Mouse (Mus musculus): Measurements from ENCODE around the gene Mcrip2. TPM values are rescaled to one million over a fixed set of nuclear protein-coding genes. Genes with fewer than 3 reads are reported as not detected.

Gene Mcrip2
- polyA plus RNA-seq, 1 experiment from 2014 or later: 14.2 TPM

DNA sequence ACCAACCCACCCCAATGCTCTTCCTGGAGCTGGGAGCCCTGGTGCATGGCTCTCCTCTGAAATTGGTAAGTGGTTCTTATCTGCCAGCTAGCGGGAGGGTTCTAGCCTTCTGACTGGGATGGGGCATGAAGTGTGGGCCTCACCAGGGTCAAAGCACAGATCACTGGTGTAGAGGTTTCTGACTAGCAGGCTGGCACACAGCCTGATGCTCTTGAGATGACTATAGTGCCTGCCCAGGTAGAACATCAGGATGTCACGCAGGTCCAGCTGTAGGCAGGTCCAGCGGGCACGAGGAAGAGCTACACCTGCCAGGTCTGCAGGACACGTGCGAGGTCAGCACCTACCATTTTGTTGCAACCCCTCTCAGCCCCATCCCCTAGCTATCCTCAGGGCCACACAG lies 8.3 kb downstream of the Mcrip2 start:
- H3K9ac ChIP-seq: peak overlapping the region; percentile 83
- peak overlapping the region; percentile 68; the same call in 1 of the 2 replicates for H3K4me3 ChIP-seq
- 90% methylated on average over 6 of the region's 6 CpGs for WGBS
- no peaks in the 10 kb centered on the region for H3K9me3 ChIP-seq
- H3K4me1 ChIP-seq (replicated peaks): peaks cover 19% of the 10 kb centered on the region
- ATAC-seq (ENCODE audit: low read depth): no peak
- H3K27ac ChIP-seq (replicated peaks): no peak overlapping the region
- no peaks in the 10 kb centered on the region for H3K36me3 ChIP-seq
- H3K4me2 ChIP-seq: peak overlapping the region; percentile 88
- no peaks in the 10 kb centered on the region for H3K27me3 ChIP-seq

DNA sequence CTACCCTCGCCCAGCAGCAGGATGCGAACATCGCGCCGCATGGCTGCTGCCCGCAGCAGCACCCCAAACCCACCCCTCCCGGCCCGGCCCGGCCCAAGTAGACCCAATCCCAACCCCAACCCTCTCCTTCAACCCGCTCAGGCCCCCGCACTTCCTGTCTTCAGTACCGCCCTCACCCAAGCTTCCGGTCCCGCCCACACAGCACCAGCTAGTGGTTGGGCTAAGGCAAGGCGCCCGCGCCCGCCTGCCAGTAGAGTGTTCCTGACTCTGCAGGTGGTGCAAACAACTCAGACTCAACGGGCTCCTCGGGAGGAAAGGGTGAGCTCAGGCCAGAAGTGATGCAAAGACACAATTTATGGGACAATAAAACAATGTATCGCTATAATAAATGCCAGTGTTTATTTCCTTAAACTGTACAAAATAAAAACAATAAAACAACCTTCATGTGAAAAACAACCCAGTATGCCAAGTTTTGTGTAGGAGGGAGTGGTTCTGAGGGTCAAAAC lies 24.1 kb downstream of the Mcrip2 start, which contains the start of gene Rhot2:
Gene Rhot2, minus strand, starts transcription at position 456 of the 506 bp plus-strand sequence.
- peaks cover 18% of the 10 kb centered on the region for H3K4me1 ChIP-seq (replicated peaks)
- H3K4me3 ChIP-seq: peak within 1 kb of the TSS; percentile 86
- no peaks in the 10 kb centered on the region for H3K27me3 ChIP-seq
- H3K36me3 ChIP-seq: peaks cover 68% of the 10 kb centered on the region
- H3K9ac ChIP-seq: peak within 1 kb of the TSS; percentile 86
- WGBS: under 1% methylated on average over 21 of the region's 21 CpGs
- H3K27ac ChIP-seq (replicated peaks): peak within 1 kb of the TSS; percentile 69
- no peaks in the 10 kb centered on the region for H3K9me3 ChIP-seq
- ATAC-seq (ENCODE audit: low read depth): peak; percentile 94
- H3K4me2 ChIP-seq: peak within 1 kb of the TSS; percentile 95

DNA sequence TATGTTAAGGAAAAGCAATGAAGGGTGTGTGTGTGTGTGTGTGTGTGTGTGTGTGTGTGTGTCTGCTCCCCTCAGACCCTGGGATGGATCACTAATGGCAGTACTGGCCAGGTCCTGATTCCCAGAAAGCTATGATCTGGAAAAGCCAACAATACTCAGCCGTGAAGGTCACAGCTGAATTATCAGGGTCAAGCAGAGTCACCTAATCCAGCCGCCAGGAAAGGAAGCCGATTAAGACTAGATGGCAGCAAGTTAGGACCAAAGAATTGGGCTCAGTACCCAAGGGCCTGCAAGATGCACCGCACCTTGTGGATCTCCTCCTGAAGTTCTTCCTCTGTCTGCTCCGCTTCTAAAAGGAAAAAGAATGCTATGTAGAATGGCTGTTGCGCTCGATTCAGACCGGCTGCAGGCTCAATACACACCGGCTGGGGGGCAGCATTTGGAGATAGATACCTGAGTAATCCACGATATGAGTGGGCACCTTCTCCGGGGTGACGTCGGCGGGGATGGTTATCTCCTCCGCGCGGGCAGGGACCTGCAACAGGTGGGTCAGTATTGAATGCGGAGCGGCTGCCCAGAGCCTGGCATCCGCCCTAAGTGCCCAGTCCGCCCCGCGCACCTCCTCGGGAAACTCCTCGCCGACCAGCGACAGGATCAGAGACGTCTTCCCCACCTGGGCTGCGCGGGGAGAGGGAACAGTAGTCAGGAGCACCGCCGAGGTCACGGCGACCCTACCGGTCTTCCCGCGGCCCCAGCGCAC lies 24.7 kb downstream of the Mcrip2 start:
- Histone ChIP-seq H3K9me3 (no peaks in the 10 kb centered on the region), H3K4me2 (peak overlapping the region; percentile 95), H3K4me1 (replicated peaks) (peaks cover 23% of the 10 kb centered on the region), H3K27ac (replicated peaks) (peak overlapping the region; percentile 69), H3K4me3 (peak overlapping the region; percentile 86), H3K27me3 (no peaks in the 10 kb centered on the region), H3K9ac (peak overlapping the region; percentile 86), H3K36me3 (peaks cover 68% of the 10 kb centered on the region)
- WGBS: 3% methylated on average over 38 of the region's 38 CpGs
- ATAC-seq (ENCODE audit: low read depth): peak; percentile 38

- Histone ChIP-seq H3K27me3 (no peaks in the 10 kb centered on the region), H3K4me2 (peak overlapping the region; percentile 95), H3K9ac (peak overlapping the region; percentile 86), H3K36me3 (peaks cover 65% of the 10 kb centered on the region), H3K9me3 (no peaks in the 10 kb centered on the region), H3K4me3 (peak overlapping the region; percentile 86), H3K4me1 (replicated peaks) (peaks cover 28% of the 10 kb centered on the region), H3K27ac (replicated peaks) (no peak overlapping the region)
- WGBS: 90% methylated on average over 4 of the region's 4 CpGs
- no peak for ATAC-seq (ENCODE audit: low read depth)
These were observed 25.4 kb downstream of the Mcrip2 start for GRCm38 (mm10) chr17:25843122-25843521.

DNA sequence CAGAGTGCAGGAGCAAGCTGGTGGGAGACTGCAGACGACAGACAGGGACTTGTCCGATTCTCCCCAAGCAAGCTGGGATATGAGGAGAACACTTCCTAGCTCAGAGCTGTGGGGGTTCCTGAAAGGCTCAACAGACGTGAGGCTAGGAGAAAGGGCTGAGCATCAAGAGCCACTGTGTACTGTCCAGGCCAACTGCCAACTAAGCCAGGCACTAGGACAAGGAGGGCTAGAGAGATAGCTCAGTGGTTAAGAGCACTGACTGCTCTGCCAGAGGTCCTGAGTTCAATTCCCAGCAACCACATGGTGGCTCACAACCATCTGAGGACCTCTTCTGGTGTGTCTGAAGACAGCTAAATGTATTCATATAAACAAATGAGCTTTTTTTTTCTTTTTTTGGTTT lies 26.1 kb downstream of the Mcrip2 start:
- Histone ChIP-seq H3K27me3 (no peaks in the 10 kb centered on the region), H3K4me3 (no peak overlapping the region), H3K36me3 (peaks cover 62% of the 10 kb centered on the region), H3K9ac (0 out of 2 replicates have a peak overlapping the region, but pooled peaks have one; percentile 86), H3K4me1 (replicated peaks) (peaks cover 34% of the 10 kb centered on the region), H3K9me3 (no peaks in the 10 kb centered on the region), H3K27ac (replicated peaks) (no peak overlapping the region), H3K4me2 (no peak overlapping the region)
- no peak for ATAC-seq (ENCODE audit: low read depth)
- WGBS: 86% methylated on average over 3 of the region's 3 CpGs

- H3K4me3 ChIP-seq: no peak within 1 kb of the TSS
- H3K9ac ChIP-seq: no peak within 1 kb of the TSS
- ATAC-seq (ENCODE audit: low read depth): no peak
- no peaks in the 10 kb centered on the region for H3K9me3 ChIP-seq
- peaks cover 46% of the 10 kb centered on the region for H3K4me1 ChIP-seq (replicated peaks)
- no peak within 1 kb of the TSS for H3K4me2 ChIP-seq
- 92% methylated on average over 22 of the region's 22 CpGs for WGBS
- no peaks in the 10 kb centered on the region for H3K27me3 ChIP-seq
- peaks cover 53% of the 10 kb centered on the region for H3K36me3 ChIP-seq
- H3K27ac ChIP-seq (replicated peaks): no peak within 1 kb of the TSS
These were observed 27.3 kb downstream of the Mcrip2 start, which contains the start of gene Gm20683 for GRCm38 (mm10) chr17:25841117-25841880. Gm20683 (minus strand) TSS chr17:25841763.

GRCm38 (mm10) chr17:25840519-25840918 lies 28.0 kb downstream of the Mcrip2 start:
- H3K4me2 ChIP-seq: no peak overlapping the region
- ATAC-seq (ENCODE audit: low read depth): no peak
- H3K4me1 ChIP-seq (replicated peaks): peaks cover 54% of the 10 kb centered on the region
- H3K9me3 ChIP-seq: no peaks in the 10 kb centered on the region
- no peak overlapping the region for H3K9ac ChIP-seq
- no peaks in the 10 kb centered on the region for H3K27me3 ChIP-seq
- H3K4me3 ChIP-seq: no peak overlapping the region
- H3K36me3 ChIP-seq: peaks cover 54% of the 10 kb centered on the region
- no peak overlapping the region for H3K27ac ChIP-seq (replicated peaks)
- 97% methylated on average over 6 of the region's 6 CpGs for WGBS

DNA sequence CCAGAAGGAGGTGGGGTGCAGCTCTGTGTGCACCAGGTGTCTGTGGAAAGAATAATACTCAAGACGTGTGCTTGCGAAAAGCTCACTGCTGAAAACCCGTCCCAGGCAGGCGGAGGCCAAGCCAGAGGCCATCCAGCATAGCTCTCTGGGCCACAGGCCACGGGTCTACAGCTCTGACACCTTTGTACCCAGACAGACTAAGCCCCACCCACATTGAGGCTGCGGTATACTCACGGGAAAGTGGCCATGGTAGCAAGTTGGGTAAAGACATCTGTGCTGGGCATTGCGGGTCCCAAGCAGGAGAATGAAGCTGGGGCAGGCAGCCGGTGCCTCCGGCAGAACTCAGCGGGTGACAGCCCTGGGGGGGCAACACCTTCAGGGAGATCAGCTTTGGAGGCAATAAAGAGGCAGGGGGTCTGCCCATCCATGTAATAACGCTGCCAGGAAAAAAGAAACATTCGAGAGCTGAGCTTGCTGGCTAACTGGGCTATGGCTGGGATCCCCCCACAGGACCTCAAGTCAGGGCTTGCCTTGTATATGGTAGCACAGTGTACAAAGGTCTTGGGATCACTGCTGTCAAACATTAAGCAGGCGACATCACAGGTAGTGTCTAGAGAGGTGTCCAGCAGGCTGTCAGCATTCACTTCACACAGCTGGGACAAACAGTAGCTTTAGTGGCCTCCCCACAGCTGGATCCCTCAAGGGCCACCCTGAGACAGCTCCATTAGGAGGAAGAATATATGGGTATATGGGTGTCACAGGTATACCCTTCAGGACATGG lies 28.9 kb downstream of the Mcrip2 start:
- H3K4me2 ChIP-seq: no peak overlapping the region

DNA sequence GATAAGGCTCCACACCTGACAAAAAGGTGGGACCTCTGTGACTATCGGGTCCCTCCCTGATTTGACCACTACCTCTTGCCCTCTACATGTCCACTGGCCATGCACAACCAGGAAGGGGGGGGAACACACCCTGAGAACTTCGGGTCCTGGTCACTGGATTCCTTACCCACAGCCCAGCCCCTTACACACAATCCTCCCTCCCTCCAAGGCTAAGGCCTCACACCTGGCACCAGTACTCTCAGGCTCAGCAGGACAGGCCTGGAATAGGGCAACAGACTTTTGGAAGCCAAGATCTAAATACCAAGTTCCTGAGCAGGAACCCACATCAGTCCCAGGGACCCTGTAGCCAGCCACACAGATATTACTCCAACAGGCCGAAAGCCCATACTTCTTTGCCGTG lies 29.7 kb downstream of the Mcrip2 start:
- Histone ChIP-seq H3K27ac (replicated peaks) (no peak overlapping the region), H3K4me3 (no peak overlapping the region), H3K36me3 (peaks cover 59% of the 10 kb centered on the region), H3K4me1 (replicated peaks) (peaks cover 63% of the 10 kb centered on the region), H3K4me2 (no peak overlapping the region), H3K27me3 (no peaks in the 10 kb centered on the region), H3K9ac (no peak overlapping the region; the same call in 1 of the 2 replicates), H3K9me3 (no peaks in the 10 kb centered on the region)
- no peak for ATAC-seq (ENCODE audit: low read depth)
- 86% methylated on average over 4 of the region's 4 CpGs for WGBS

More for the DNA sequence above, 28.9 kb downstream of the Mcrip2 start:
- WGBS: 80% methylated on average over 14 of the region's 14 CpGs
- Histone ChIP-seq H3K4me1 (replicated peaks) (peaks cover 59% of the 10 kb centered on the region), H3K27me3 (no peaks in the 10 kb centered on the region), H3K36me3 (peaks cover 59% of the 10 kb centered on the region), H3K27ac (replicated peaks) (no peak overlapping the region), H3K9me3 (no peaks in the 10 kb centered on the region), H3K4me3 (no peak overlapping the region), H3K9ac (no peak overlapping the region)
- ATAC-seq (ENCODE audit: low read depth): no peak

GRCm38 (mm10) chr17:25837533-25837932 lies 31.0 kb downstream of the Mcrip2 start:
- H3K36me3 ChIP-seq: peaks cover 53% of the 10 kb centered on the region
- H3K27ac ChIP-seq (replicated peaks): peak overlapping the region; percentile 84
- H3K4me2 ChIP-seq: peak overlapping the region; percentile 98
- H3K9ac ChIP-seq: peak overlapping the region; percentile 87
- WGBS: 20% methylated on average over 3 of the region's 3 CpGs
- H3K4me3 ChIP-seq: peak overlapping the region; percentile 48
- H3K27me3 ChIP-seq: no peaks in the 10 kb centered on the region
- H3K4me1 ChIP-seq (replicated peaks): peaks cover 57% of the 10 kb centered on the region
- H3K9me3 ChIP-seq: no peaks in the 10 kb centered on the region
- ATAC-seq (ENCODE audit: low read depth): no peak

- Histone ChIP-seq H3K36me3 (peaks cover 48% of the 10 kb centered on the region), H3K27me3 (no peaks in the 10 kb centered on the region), H3K27ac (replicated peaks) (peak within 1 kb of the TSS; percentile 84), H3K4me3 (peak within 1 kb of the TSS; percentile 48), H3K4me1 (replicated peaks) (peaks cover 59% of the 10 kb centered on the region), H3K4me2 (peak within 1 kb of the TSS; percentile 98), H3K9ac (peak within 1 kb of the TSS; percentile 87), H3K9me3 (no peaks in the 10 kb centered on the region)
- peak; percentile 12; the same call in 1 of the 2 replicates for ATAC-seq (ENCODE audit: low read depth)
- WGBS: under 1% methylated on average over 28 of the region's 29 CpGs
These were observed 31.5 kb downstream of the Mcrip2 start, which contains the start of gene Rhbdl1 for GRCm38 (mm10) chr17:25837076-25837410. Rhbdl1 (minus strand) TSS chr17:25837295.

Data from neural tube, embryonic 13.5 days (tissue).